Mouse (Mus musculus) spleen, adult 2 months (tissue): ENCODE measurements around the gene Snrnp70.

Experiments used
- CTCF ChIP-seq: fragments of 200-500 bp; IDR thresholded peaks from 2 replicates; pipeline ENCODE4 v1.5.1; 2011; ENCODE audit warnings: mild to moderate bottlenecking, inconsistent platforms; ENCODE audit not compliant: insufficient read depth, insufficient read length, insufficient replicate concordance; ENCODE audit errors: extremely low read depth
- POLR2A ChIP-seq: fragments of 200-500 bp; IDR thresholded peaks from 2 replicates; pipeline ENCODE4 v1.6.1; 2011; ENCODE audit warnings: low read depth, low read length, inconsistent platforms

GRCm38 (mm10) chr7:45366652-45367019, 28.9 kb downstream of the Snrnp70 start, which contains the start of gene Ppfia3:
- no peak for TF ChIP-seq CTCF
- TF ChIP-seq POLR2A: no peak
